Mouse (Mus musculus): ENCODE measurements at regions not wholly inside any gene's neighbourhood (a gene's known extent, or its start where the extent isn't known, plus 50 kb on each side); places are given as distances from the start of the nearest gene placed in this dataset.
"Not testable (repeated sequence)": the region's sequence is repeated elsewhere in the genome, so short reads cannot be mapped to it uniquely, and the experiment has no call there.

DNA sequence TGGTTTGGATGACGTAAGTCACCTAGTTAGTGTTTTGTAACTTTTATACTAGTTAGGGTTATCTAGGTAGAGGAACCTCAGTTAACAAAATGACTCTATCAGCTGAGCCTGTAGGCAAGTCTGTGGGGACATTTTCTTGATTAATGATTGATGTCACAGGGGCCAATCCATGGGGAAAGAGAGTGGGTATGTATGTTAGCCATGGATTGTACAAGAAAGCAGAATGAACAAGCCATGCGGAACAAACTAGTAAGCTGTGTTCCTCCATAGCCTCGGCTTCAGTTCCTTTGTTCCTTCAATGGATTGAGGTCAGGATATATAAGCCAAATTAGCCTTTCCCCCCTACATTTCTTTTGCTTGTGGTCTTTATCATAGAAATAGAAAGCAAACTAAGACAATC, 498.7 kb upstream of the Fam241a start:
- Histone ChIP-seq H3K4me1 (replicated peaks; ENCODE audit: insufficient read depth, low read length) (no peaks in the 10 kb centered on the region), H3K9me3 (replicated peaks; ENCODE audit: low read length) (no peaks in the 10 kb centered on the region), H3K27ac (no peak overlapping the region), H3K4me2 (ENCODE audit: low read length) (no peak overlapping the region), H3K4me3 (replicated peaks; ENCODE audit: low read depth, low read length) (no peak overlapping the region), H3K27me3 (ENCODE audit: insufficient read depth, low read length) (no peaks in the 10 kb centered on the region), H3K9ac (ENCODE audit: low read depth, low read length) (no peak overlapping the region), H3K36me3 (ENCODE audit: insufficient read depth, low read length) (no peaks in the 10 kb centered on the region)
- WGBS = 72% methylated on average over 3 of the region's 3 CpGs
- no peak for TF ChIP-seq CTCF (IDR thresholded peaks at IDR 0.05; ENCODE audit: low read depth)
- DNase-seq (ENCODE audit: low spot score) = peak; percentile 5
- ATAC-seq (replicated peaks; ENCODE audit: low FRiP score, low read depth) = peak; percentile 63; the same call in 1 of the 2 replicates

DNA sequence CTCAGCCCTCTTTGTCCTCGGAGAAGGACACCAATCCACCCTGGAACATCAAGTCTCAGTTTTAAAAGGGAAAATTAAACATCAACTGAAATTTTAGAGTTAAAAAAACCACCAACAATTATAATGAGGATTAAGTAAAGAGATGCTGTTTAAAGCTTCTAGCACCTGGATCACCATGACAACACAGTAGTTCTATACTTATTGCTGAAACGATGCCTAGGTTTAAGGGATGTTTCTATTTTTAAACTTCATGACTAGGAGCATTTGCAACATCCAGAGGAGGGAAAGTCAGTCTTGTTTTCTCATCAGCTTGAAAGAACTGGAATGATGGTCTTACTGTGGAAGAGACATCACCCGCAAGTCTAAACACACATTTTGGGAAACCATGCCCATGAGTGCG, 484.5 kb upstream of the Fam241a start:
- Histone ChIP-seq H3K4me2 (ENCODE audit: low read length) (no peak overlapping the region), H3K4me1 (replicated peaks; ENCODE audit: insufficient read depth, low read length) (no peaks in the 10 kb centered on the region), H3K27ac (no peak overlapping the region), H3K27me3 (ENCODE audit: insufficient read depth, low read length) (no peaks in the 10 kb centered on the region), H3K9ac (ENCODE audit: low read depth, low read length) (no peak overlapping the region), H3K4me3 (replicated peaks; ENCODE audit: low read depth, low read length) (no peak overlapping the region), H3K9me3 (replicated peaks; ENCODE audit: low read length) (no peaks in the 10 kb centered on the region), H3K36me3 (ENCODE audit: insufficient read depth, low read length) (no peaks in the 10 kb centered on the region)
- WGBS = 89% methylated on average over 4 of the region's 4 CpGs
- DNase-seq (ENCODE audit: low spot score) (no peak), ATAC-seq (replicated peaks; ENCODE audit: low FRiP score, low read depth) (no peak)
- no peak for TF ChIP-seq CTCF (IDR thresholded peaks at IDR 0.05; ENCODE audit: low read depth)

DNA sequence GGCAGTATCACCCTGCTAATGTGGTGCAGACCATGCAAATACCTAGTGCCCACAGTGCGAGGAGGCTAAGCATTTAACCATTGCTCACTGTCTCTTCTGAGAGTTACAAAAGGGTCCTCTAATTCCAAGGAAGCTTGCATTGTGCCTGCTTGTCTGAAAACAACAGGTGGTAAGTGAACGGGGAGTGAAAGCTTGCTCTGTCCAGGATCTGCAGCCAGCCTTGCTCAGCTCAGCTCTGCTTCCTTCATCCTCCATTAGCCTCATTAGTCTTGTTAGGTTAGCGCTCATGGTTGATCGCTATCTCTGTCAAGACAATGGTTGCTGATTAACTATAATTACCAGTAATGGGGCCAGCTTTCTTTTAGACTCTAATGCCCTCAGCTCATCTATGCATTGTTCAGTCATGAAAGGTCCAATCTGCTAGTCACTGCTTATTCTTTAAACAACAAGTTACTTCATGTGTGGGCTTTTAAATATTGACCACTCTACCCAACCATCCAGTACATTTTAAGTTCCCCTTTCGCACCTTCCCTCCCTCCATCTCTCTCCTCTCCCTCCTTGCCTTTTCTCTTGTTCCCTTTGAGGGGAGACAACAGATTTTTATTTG, 473.5 kb upstream of the Fam241a start:
- Histone ChIP-seq H3K9me3 (replicated peaks; ENCODE audit: low read length) (no peaks in the 10 kb centered on the region), H3K36me3 (ENCODE audit: insufficient read depth, low read length) (no peaks in the 10 kb centered on the region), H3K4me1 (replicated peaks; ENCODE audit: insufficient read depth, low read length) (no peaks in the 10 kb centered on the region), H3K27me3 (ENCODE audit: insufficient read depth, low read length) (no peaks in the 10 kb centered on the region), H3K4me3 (replicated peaks; ENCODE audit: low read depth, low read length) (no peak overlapping the region), H3K27ac (no peak overlapping the region), H3K9ac (ENCODE audit: low read depth, low read length) (no peak overlapping the region), H3K4me2 (ENCODE audit: low read length) (no peak overlapping the region)
- DNase-seq (ENCODE audit: low spot score) (peak; percentile 21), ATAC-seq (replicated peaks; ENCODE audit: low FRiP score, low read depth) (peak; percentile 36; the same call in 1 of the 2 replicates)
- TF ChIP-seq CTCF (IDR thresholded peaks at IDR 0.05; ENCODE audit: low read depth) = no peak
- 35% methylated on average over 5 of the region's 5 CpGs for WGBS

DNA sequence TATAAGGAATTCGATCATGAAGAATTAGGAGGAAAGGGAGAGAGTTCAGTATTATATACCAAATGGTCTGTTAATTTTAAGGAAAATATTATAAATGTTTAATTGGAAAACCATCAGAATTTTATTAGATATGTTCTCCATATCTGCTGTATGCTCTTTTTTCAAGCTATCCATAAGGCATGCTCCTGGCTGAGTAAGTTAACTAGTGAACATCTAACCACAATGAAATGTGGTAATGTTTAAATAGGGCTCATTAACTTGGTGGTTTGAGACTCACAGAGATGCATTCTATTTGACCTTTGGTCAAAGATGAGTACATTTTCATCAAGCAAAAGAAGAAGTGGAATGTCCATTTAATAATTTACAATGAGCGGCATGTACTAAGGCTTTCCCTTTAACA, 466.2 kb upstream of the Fam241a start:
- TF ChIP-seq CTCF (IDR thresholded peaks at IDR 0.05; ENCODE audit: low read depth) = no peak
- Histone ChIP-seq H3K9ac (ENCODE audit: low read depth, low read length) (no peak overlapping the region), H3K27me3 (ENCODE audit: insufficient read depth, low read length) (no peaks in the 10 kb centered on the region), H3K4me1 (replicated peaks; ENCODE audit: insufficient read depth, low read length) (no peaks in the 10 kb centered on the region), H3K36me3 (ENCODE audit: insufficient read depth, low read length) (no peaks in the 10 kb centered on the region), H3K4me3 (replicated peaks; ENCODE audit: low read depth, low read length) (no peak overlapping the region), H3K27ac (no peak overlapping the region), H3K9me3 (replicated peaks; ENCODE audit: low read length) (no peaks in the 10 kb centered on the region), H3K4me2 (ENCODE audit: low read length) (no peak overlapping the region)
- no peak for ATAC-seq (replicated peaks; ENCODE audit: low FRiP score, low read depth)
- no peak for DNase-seq (ENCODE audit: low spot score)
- 83% methylated on average over 2 of the region's 2 CpGs for WGBS

DNA sequence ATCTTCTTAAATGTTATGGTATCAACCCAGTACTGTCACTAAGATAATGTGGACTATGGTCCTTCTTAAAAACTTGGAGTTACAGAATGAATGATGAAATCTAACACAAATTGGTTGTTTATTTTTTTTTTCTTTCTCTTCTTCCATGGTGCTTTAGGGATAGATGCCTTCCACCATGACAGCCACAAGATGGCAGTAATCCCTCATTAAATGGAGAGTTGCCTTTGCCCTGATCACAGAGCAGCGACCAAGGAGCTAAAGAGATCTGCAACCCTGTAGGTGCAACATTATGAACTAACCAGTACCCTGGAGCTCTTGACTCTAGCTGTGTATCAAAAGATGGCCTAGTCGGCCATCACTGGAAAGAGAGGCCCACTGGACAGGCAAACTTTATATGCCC, 453.0 kb upstream of the Fam241a start:
- not testable (repeated sequence) for H3K36me3 ChIP-seq (ENCODE audit: insufficient read depth, low read length); H3K4me2 ChIP-seq (ENCODE audit: low read length); H3K27me3 ChIP-seq (ENCODE audit: insufficient read depth, low read length); H3K27ac ChIP-seq; ATAC-seq (replicated peaks; ENCODE audit: low FRiP score, low read depth); H3K4me1 ChIP-seq (replicated peaks; ENCODE audit: insufficient read depth, low read length); H3K9me3 ChIP-seq (replicated peaks; ENCODE audit: low read length); H3K9ac ChIP-seq (ENCODE audit: low read depth, low read length); H3K4me3 ChIP-seq (replicated peaks; ENCODE audit: low read depth, low read length)
- peak; percentile 85 for TF ChIP-seq CTCF (IDR thresholded peaks at IDR 0.05; ENCODE audit: low read depth)
- DNase-seq (ENCODE audit: low spot score) = peak; percentile 81
- WGBS = 9% methylated on average over 2 of the region's 2 CpGs

DNA sequence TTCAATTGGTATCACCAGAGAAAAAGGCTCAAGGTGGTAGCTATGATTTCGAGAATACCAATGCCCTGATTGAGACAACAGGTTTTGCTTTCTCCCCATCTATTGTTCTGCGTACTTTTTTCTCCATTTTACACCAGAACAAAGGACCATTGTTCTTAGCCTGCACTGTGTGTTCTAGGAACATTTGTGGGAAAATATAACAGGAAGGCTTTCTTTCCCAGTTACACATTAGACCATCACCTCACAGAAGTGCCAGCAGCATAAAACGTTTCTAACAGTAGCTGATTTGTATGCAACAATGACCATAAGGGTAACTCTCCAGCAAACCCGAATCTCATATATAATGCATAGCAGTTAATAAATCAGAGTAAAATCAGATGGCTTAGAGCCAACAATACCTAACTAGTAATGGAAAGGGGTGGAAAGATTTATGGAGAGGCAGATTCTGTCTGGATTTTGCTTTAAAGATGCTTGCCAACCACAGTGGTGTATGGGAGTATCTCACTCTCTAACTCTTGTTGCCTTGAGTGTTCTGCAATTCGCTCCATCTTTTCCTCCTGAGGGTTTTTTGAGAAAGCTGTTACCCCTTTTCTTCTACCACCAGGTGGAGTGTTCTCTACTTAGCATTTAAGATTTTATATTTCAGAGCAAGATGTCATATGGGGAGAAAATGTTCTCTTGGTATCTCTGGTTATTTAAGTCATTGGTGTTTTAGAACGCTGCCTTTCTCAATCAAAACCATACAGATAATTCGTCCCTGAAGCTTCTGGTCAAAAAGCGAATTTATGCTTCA, 451.9 kb upstream of the Fam241a start:
- DNase-seq (ENCODE audit: low spot score) (peak; percentile 49), ATAC-seq (replicated peaks; ENCODE audit: low FRiP score, low read depth) (no peak)
- Histone ChIP-seq H3K9ac (ENCODE audit: low read depth, low read length) (no peak overlapping the region), H3K27ac (no peak overlapping the region), H3K27me3 (ENCODE audit: insufficient read depth, low read length) (no peaks in the 10 kb centered on the region), H3K4me3 (replicated peaks; ENCODE audit: low read depth, low read length) (no peak overlapping the region), H3K36me3 (ENCODE audit: insufficient read depth, low read length) (no peaks in the 10 kb centered on the region), H3K4me1 (replicated peaks; ENCODE audit: insufficient read depth, low read length) (no peaks in the 10 kb centered on the region), H3K9me3 (replicated peaks; ENCODE audit: low read length) (no peaks in the 10 kb centered on the region), H3K4me2 (ENCODE audit: low read length) (no peak overlapping the region)
- 45% methylated on average over 8 of the region's 8 CpGs for WGBS
- peak; percentile 63 for TF ChIP-seq CTCF (IDR thresholded peaks at IDR 0.05; ENCODE audit: low read depth)
